Comparison of ENCODE assay signal across 9 mouse cellular contexts in genomic region chr14:122883821-122884584, GRCm38 (mm10). TPM values are rescaled to one million over a fixed set of nuclear protein-coding genes. Genes with fewer than 3 reads are reported as not detected.
DNase-seq lines count a peak whose midpoint lies in the region; ATAC-seq and TF ChIP-seq lines count a peak whose summit lies in the region.
"Had no signal": no experiment of that assay in that cellular context is flagged by ENCODE, and none has a peak within 500 bp of the region (broad histone marks: within the 10 kb centered on the region; RNA-seq: fewer than 3 reads in every experiment).

No protein-coding gene starts in this region.

- no peaks in the 10 kb centered on the region for H3K36me3 ChIP-seq in lung, embryonic 16.5 days (ENCODE audit: control insufficient read depth, insufficient read depth, low read length)
- no peaks in the 10 kb centered on the region for H3K36me3 ChIP-seq in hindbrain, embryonic 15.5 days
- H3K36me3 ChIP-seq in neural tube, embryonic 14.5 days (ENCODE audit: control insufficient read depth, insufficient read depth, low read length), result no peaks in the 10 kb centered on the region
- H3K36me3 ChIP-seq: embryonic facial prominence, embryonic 15.5 days; liver, embryonic 13.5 days had no signal

- no peak overlapping the region for H3K9ac ChIP-seq in lung, embryonic 16.5 days (ENCODE audit: low read length)
- no peak overlapping the region for H3K9ac ChIP-seq in hindbrain, embryonic 15.5 days
- no peak overlapping the region for H3K9ac ChIP-seq in neural tube, embryonic 14.5 days (replicated peaks; ENCODE audit: low read depth, low read length)
- H3K9ac ChIP-seq: embryonic facial prominence, embryonic 15.5 days; liver, embryonic 13.5 days had no signal

- no peak for TF ChIP-seq POLR2A in embryonic fibroblast, embryonic 13.5 days (IDR thresholded peaks at IDR 0.05; ENCODE audit: low read depth, low read length)

- H3K9me3 ChIP-seq in lung, embryonic 16.5 days (ENCODE audit: control insufficient read depth, low read length), result no peaks in the 10 kb centered on the region
- no peaks in the 10 kb centered on the region for H3K9me3 ChIP-seq in hindbrain, embryonic 15.5 days
- no peaks in the 10 kb centered on the region for H3K9me3 ChIP-seq in neural tube, embryonic 14.5 days (ENCODE audit: control insufficient read depth, low read length)
- H3K9me3 ChIP-seq: embryonic facial prominence, embryonic 15.5 days; liver, embryonic 13.5 days had no signal

- H3K27ac ChIP-seq in lung, embryonic 16.5 days (ENCODE audit: low read length), result no peak overlapping the region
- peak overlapping the region; percentile 93 for H3K27ac ChIP-seq in embryonic fibroblast, embryonic 13.5 days (ENCODE audit: insufficient read depth, low read length)
- peak overlapping the region; percentile 39 for H3K27ac ChIP-seq in hindbrain, embryonic 15.5 days (replicated peaks)
- H3K27ac ChIP-seq in neural tube, embryonic 14.5 days (ENCODE audit: low read depth, low read length), result no peak overlapping the region
- H3K27ac ChIP-seq: embryonic facial prominence, embryonic 15.5 days; liver, embryonic 13.5 days had no signal

- H3K27me3 ChIP-seq in lung, embryonic 16.5 days (ENCODE audit: control insufficient read depth, insufficient read depth, low read depth, low read length), result no peaks in the 10 kb centered on the region
- H3K27me3 ChIP-seq in hindbrain, embryonic 15.5 days, result no peaks in the 10 kb centered on the region
- no peaks in the 10 kb centered on the region for H3K27me3 ChIP-seq in neural tube, embryonic 14.5 days (ENCODE audit: control insufficient read depth, insufficient read depth, low read length)
- H3K27me3 ChIP-seq: embryonic facial prominence, embryonic 15.5 days; liver, embryonic 13.5 days had no signal

- 48% methylated on average over 10 of the region's 10 CpGs for WGBS in lung, embryonic 16.5 days
- 38% methylated on average over 10 of the region's 10 CpGs for WGBS in hindbrain, embryonic 15.5 days
- WGBS in neural tube, embryonic 14.5 days, result 44% methylated on average over 10 of the region's 10 CpGs

- 0 out of 2 replicates have a peak, but pooled peaks cover 2% of the 10 kb centered on the region for H3K4me1 ChIP-seq in lung, embryonic 16.5 days (replicated peaks; ENCODE audit: control insufficient read depth, insufficient read depth, low read length)
- H3K4me1 ChIP-seq in embryonic fibroblast, embryonic 13.5 days (ENCODE audit: control insufficient read depth, insufficient read depth, low read length), result peaks cover 11% of the 10 kb centered on the region
- H3K4me1 ChIP-seq in hindbrain, embryonic 15.5 days (replicated peaks), result peaks cover 43% of the 10 kb centered on the region
- peaks cover 3% of the 10 kb centered on the region; the same call in 1 of the 2 replicates for H3K4me1 ChIP-seq in neural tube, embryonic 14.5 days (ENCODE audit: control insufficient read depth, insufficient read depth, low read length)
- H3K4me1 ChIP-seq: liver, embryonic 13.5 days had no signal

- H3K4me3 ChIP-seq in lung, embryonic 16.5 days (ENCODE audit: low read length), result no peak overlapping the region
- H3K4me3 ChIP-seq in embryonic fibroblast, embryonic 13.5 days (ENCODE audit: insufficient read depth, low read length), result no peak overlapping the region
- H3K4me3 ChIP-seq in hindbrain, embryonic 15.5 days, result no peak overlapping the region
- H3K4me3 ChIP-seq in neural tube, embryonic 14.5 days (ENCODE audit: low read depth, low read length), result no peak overlapping the region
- H3K4me3 ChIP-seq: embryonic facial prominence, embryonic 15.5 days; liver, embryonic 13.5 days had no signal

- H3K4me2 ChIP-seq in lung, embryonic 16.5 days (ENCODE audit: low read depth, low read length), result no peak overlapping the region
- H3K4me2 ChIP-seq in hindbrain, embryonic 15.5 days, result no peak overlapping the region
- no peak overlapping the region for H3K4me2 ChIP-seq in neural tube, embryonic 14.5 days (ENCODE audit: low read depth, low read length)
- H3K4me2 ChIP-seq: embryonic facial prominence, embryonic 15.5 days; liver, embryonic 13.5 days had no signal

- peak; percentile 38; the same call in 1 of the 2 replicates for ATAC-seq in lung, embryonic 16.5 days (ENCODE audit: low read depth)
- no peak for ATAC-seq in hindbrain, embryonic 15.5 days (ENCODE audit: low FRiP score, low read depth)
- peak; percentile 68 for ATAC-seq in neural tube, embryonic 14.5 days (ENCODE audit: low read depth)

- DNase-seq in lung, postnatal 25 days (ENCODE audit: low spot score), result no peak
- DNase-seq in adrenal gland, postnatal 4 days (ENCODE audit: low spot score in 2 of 2), result no peak
- DNase-seq in thymus, postnatal 14 days, result no peak
- DNase-seq: liver, embryonic 13.5 days had no signal

- no peak for TF ChIP-seq CTCF in embryonic fibroblast, embryonic 13.5 days (IDR thresholded peaks at IDR 0.05; ENCODE audit: borderline replicate concordance, insufficient read depth, low read length)

RNA-seq across cellular contexts. Expression of gene Ggact, which starts 29.6 kb away (rescaled TPM):
- 15.2 and 17.7 TPM in 2 replicates for polyA plus RNA-seq in lung, embryonic 16.5 days (2015; fragmentation: Nextera tagmentation; extraction: Ambion mirVana)
- 19.9 and 26.6 TPM in 2 replicates for polyA plus RNA-seq in embryonic fibroblast, embryonic 13.5 days (2011; ENCODE audit: insufficient read length, low read depth, missing spikeins)
- 10.8 and 13.7 TPM in 2 replicates for polyA plus RNA-seq in hindbrain, embryonic 15.5 days (2015; fragmentation: Nextera tagmentation; extraction: Ambion mirVana)
- 8.2 and 10.4 TPM in 2 replicates for polyA plus RNA-seq in neural tube, embryonic 14.5 days (2014; fragmentation: Nextera tagmentation; extraction: Ambion mirVana)
- total RNA-seq in adrenal gland, postnatal 4 days (2021), result 10 to 100 TPM; 43.9 to 49.2 TPM

Comparison
In these comparisons a context has a peak if more than half of its experiments do, and no peak if none do; other contexts are left out.
1. H3K27ac ChIP-seq: peak in embryonic fibroblast, embryonic 13.5 days (single experiment) and hindbrain, embryonic 15.5 days (single experiment); none in lung, embryonic 16.5 days (single experiment) and neural tube, embryonic 14.5 days (single experiment).